Mouse (Mus musculus) ES-CJ7 (cell line): Measurements from ENCODE around the gene Tlr13.

Experiments used
- DNase-seq: peaks from one replicate; pipeline ENCODE4 v3.0.0; 2011; ENCODE audit warnings: low read depth, low spot score

The Tlr13 gene

DNA sequence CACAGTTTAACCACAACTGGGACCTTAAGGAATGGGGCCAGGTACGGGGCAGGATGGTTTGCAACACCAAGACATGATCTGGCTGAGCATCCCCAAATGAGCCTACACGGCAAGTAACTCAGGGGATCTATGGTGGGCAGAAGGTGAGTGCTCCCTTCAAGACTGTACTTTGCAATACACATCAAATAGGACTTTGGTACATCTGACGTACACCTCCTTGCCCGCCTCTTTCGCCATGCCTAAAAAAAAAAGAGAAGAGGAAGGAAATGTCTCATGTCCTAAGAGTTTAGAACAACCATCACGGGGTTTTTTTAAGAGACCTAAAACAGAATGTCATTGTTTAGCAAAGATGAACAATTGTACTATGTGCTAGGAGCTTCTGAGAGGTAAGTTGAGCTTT, at the start of gene Tlr13:
Tlr13 (plus strand) TSS at position 269 of the 400 bp plus-strand sequence.
- DNase-seq: no peak

DNA sequence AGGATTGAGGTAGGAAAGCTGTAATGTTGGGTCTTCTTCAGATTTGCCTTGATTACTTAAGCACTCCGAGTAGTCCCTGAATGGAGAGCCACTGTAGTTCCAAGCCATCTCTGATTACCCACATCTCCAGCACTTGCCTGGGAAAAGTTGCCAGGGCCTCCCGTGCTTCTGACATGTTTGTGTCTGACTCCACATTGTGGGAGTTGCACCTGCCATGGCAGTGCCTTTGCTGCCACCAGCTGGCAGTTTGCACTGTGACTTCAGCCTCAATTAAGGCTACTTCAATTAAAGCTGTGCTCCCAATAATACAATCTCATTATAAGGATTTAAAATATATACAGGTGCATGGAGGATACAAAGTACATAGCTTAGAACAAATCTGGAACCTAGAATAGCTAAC, 37.5 kb upstream of the Tlr13 start:
- DNase-seq: no peak

- DNase-seq: no peak
Measured at GRCm38 (mm10) chrX:106113881-106114280, 29.1 kb upstream of the Tlr13 start.

GRCm38 (mm10) chrX:106114674-106115073, 28.3 kb upstream of the Tlr13 start:
- DNase-seq: no peak

GRCm38 (mm10) chrX:106122823-106123222, 20.2 kb upstream of the Tlr13 start:
- DNase-seq: no peak

DNA sequence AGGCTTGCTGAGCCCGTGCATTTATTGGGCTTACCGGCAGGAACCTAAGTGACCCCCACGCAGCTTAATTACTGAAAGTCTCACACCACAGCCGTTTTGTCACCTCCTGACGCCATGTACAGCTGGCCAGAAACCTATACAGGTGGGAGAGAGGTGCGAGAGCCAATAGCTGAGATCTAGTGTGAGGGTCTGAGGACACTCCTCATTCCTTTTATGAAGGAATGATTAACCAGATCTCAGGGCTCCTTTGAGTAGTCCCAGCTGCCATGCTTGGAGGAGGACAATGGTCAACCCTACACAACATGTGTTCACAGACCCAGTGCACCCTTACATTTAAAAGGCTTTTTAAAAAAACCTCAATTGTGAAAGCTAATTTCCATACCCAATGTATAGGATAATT, 14.7 kb upstream of the Tlr13 start:
- DNase-seq: no peak

GRCm38 (mm10) chrX:106129877-106130276, 13.1 kb upstream of the Tlr13 start:
- no peak for DNase-seq

GRCm38 (mm10) chrX:106134916-106135315, 8.1 kb upstream of the Tlr13 start:
- no peak for DNase-seq

DNA sequence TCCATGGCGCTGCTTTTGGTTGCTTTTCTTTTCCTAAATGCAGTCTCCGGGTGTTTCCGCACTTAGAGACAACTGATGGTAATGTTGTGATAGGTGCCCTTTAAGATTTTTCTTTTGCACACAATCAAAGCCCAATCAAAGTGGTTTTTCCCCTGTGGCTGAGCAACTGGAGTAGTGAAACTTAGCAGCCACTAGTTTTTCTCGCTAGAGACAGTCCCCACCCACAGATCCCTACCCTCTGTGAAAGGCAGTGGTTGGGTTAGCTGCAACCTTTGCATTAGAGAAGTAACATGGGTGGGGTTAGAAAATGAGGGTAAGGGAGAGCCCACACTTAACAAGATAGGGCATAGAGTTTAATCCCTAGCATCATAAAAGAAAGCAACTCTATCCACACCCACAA, 7.5 kb upstream of the Tlr13 start:
- DNase-seq: no peak

GRCm38 (mm10) chrX:106135916-106136575, 7.0 kb upstream of the Tlr13 start:
- DNase-seq: no peak

DNA sequence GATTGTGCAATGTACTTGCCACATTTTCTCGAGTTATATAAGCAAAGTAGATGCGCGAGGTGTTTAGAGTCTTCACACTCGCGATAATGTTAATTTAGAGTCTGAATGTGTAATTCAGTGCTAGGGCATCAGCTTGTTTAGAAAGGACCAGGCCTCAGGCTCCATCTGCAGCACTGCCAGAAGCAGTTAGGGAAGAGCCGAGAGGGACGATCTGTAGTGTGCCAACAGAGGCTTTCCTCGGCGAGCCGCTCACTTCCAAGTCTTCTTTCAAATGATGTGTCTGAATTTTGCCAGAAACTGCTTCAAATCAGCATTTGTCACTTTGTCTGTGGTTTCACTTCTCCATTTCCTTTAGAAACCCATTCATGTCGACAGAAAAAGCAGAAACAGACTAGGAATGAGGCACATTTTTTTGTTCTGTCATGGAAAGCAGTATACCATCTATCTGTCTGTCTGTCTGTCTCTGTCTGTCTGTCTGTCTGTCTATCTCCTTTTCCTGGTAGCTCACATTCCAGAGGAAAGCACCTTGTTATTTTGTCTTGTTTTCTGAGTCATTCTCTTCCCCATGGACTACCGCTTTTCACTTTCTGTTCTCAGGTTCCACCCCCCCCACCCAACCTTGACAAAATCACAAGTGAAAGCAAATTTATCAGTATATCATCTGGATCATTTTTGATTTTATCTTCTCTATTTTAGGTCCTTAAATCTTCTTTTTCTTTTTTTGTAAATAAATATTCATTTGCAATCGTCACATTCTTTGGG, 3.5 kb upstream of the Tlr13 start:
- DNase-seq: no peak

DNA sequence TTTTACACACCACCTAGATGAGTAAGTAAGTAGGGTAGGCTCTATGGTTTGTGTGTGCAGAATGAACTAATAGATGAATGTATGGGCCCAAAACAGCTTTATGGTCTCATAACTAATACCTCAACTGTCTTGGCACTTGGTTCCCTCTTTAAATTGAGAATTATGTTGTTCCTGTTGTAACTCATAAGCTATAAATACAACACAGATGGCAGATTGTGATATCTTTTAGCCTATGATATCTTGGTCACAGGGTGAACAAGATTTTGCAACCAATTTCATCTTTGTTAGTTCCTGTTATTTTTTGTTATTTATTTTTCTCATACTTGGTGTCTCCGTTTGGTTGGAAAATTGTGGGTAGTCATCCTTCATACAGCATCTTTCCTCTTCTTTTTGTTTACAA, 5.2 kb downstream of the Tlr13 start:
- no peak for DNase-seq

GRCm38 (mm10) chrX:106149460-106149859, 6.5 kb downstream of the Tlr13 start:
- no peak for DNase-seq

DNA sequence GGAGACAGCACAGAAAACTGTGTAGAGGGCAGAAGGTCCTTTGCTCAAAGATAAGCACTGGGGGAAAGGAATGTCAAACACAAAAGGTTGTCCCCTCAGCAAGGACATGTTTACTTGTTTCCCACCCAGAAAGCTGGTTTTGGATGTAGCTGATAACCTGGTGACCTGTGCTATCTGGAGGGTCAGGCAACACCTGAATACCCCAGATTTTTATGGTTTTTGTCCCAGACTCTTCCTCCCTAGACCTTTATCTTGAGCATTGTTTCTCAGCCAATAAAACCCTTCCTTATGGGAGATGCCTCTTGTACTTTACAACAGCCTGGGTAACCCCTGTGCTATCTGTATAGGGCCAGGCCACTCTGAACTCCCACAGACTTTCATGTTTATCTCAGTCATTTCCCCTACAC, 11.2 kb downstream of the Tlr13 start:
- DNase-seq: no peak

GRCm38 (mm10) chrX:106155892-106156291, 12.9 kb downstream of the Tlr13 start:
- no peak for DNase-seq

DNA sequence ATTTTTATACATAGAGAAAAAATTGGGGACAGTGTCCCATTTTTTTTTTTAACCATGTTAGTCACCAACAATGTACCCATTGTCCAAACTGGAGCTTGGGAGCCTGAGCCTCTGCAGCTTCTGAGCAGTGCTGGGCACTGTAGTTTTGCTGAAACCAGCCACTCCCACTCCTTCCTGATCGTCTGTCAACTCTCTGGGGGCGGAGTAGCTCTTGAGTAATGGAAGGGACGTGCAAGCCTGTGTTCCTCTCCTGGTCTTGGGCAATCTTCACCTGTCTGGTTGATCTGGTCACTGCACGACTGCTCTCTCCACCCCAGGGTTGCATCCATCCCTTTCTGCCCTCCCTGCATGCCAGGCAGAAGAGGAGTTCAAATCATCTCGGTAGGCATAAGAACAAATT, 21.0 kb downstream of the Tlr13 start:
- DNase-seq: no peak

- DNase-seq: no peak
Measured at GRCm38 (mm10) chrX:106164555-106164954, 21.6 kb downstream of the Tlr13 start.

DNA sequence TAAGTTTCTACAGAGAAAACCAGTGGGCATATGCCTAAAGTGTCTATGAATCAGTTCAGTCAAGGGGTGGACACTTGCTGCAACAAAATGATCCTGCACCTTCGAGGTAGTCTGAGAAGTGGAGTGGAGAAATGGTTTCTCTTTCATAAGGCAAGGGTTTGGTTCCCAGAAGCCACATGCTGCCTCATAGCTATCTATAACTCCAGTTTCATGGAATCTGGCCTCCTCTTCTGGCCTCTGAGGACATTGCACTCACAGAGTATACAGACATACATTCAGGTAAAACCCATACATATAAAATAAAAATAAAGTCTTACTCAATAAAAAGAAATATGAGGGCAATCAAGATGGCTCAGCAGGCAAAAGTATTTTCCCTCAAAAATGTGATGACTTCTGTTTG, 22.1 kb downstream of the Tlr13 start:
- no peak for DNase-seq

- DNase-seq: peak; percentile 82
Measured at GRCm38 (mm10) chrX:106171106-106171852, 28.3 kb downstream of the Tlr13 start.

GRCm38 (mm10) chrX:106171853-106172154, 28.8 kb downstream of the Tlr13 start:
- no peak for DNase-seq

- peak; percentile 69 for DNase-seq
Measured at GRCm38 (mm10) chrX:106176331-106176730, 33.3 kb downstream of the Tlr13 start.

GRCm38 (mm10) chrX:106184279-106184678, 41.3 kb downstream of the Tlr13 start:
- no peak for DNase-seq

DNA sequence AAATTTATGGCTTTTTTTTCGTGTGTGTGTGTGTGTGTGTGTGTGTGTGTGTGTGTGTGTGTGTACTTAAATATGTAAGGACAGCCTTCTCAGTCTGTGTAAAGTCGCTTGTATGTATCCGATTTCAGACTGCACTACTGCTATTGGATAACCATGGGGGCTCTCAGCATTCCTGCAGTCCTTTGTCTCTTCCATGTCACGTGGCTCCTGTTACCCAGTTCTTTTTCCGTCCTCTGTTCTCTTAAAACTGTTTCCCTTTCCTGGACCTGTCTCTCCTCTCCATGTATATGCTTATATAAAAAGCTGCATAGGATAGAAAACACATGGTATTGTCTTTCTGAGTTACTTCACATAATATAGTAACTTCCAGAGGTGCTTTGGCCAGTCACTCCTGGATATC, 42.7 kb downstream of the Tlr13 start:
- DNase-seq: peak; percentile 54
